Mouse (Mus musculus) spleen, adult 2 months (tissue): ENCODE measurements around the gene Glrx5. TPM values are rescaled to one million over a fixed set of nuclear protein-coding genes. Genes with fewer than 3 reads are reported as not detected.

Experiments used
- DNase-seq, 2 experiments: peaks; one replicate each; pipeline versions ENCODE4 v3.0.0 to v3.0.0-alpha.2; 2012 to 2021; ENCODE audit warnings: low spot score in 2 of 2, low read depth in 1 of 2
- H3K27ac ChIP-seq: fragments of 200-500 bp; 2 replicates; pipeline ENCODE4 v1.5.1; 2012; ENCODE audit warnings: low read length, inconsistent platforms; ENCODE audit not compliant: insufficient read depth
- H3K27me3 ChIP-seq: fragments of 200-500 bp; 2 replicates; pipeline ENCODE4 v1.6.1; 2012; ENCODE audit warnings: mild to moderate bottlenecking, moderate library complexity, low read length, inconsistent platforms; ENCODE audit not compliant: control insufficient read depth, insufficient read depth
- H3K36me3 ChIP-seq: fragments of 200-500 bp; 2 replicates; pipeline ENCODE4 v1.6.1; 2012; ENCODE audit warnings: mild to moderate bottlenecking, low read length, inconsistent platforms; ENCODE audit not compliant: control insufficient read depth, insufficient read depth
- H3K4me1 ChIP-seq: fragments of 200-500 bp; 2 replicates; pipeline ENCODE4 v1.6.1; 2011; ENCODE audit warnings: inconsistent platforms; ENCODE audit not compliant: control insufficient read depth, insufficient read depth, insufficient read length
- H3K4me3 ChIP-seq: fragments of 200-500 bp; 2 replicates; pipeline ENCODE4 v1.5.1; 2011; ENCODE audit warnings: mild to moderate bottlenecking, inconsistent platforms; ENCODE audit not compliant: insufficient read depth, insufficient read length; ENCODE audit errors: extremely low read depth
- CTCF ChIP-seq: fragments of 200-500 bp; IDR thresholded peaks from 2 replicates; pipeline ENCODE4 v1.5.1; 2011; ENCODE audit warnings: mild to moderate bottlenecking, inconsistent platforms; ENCODE audit not compliant: insufficient read depth, insufficient read length, insufficient replicate concordance; ENCODE audit errors: extremely low read depth
- POLR2A ChIP-seq: fragments of 200-500 bp; IDR thresholded peaks from 2 replicates; pipeline ENCODE4 v1.6.1; 2011; ENCODE audit warnings: low read depth, low read length, inconsistent platforms
- WGBS: fragments of 180-500 bp; shearing (Covaris S2); methylation state at CpG from one replicate; pipeline ENCODE4 v1.1.7; 2018; 5-methylcytosine and 5-hydroxymethylcytosine counted together
- polyA plus RNA-seq: library from polyadenylated mRNA; depleted of rRNA; stranded (reverse); fragments of >200 nt; gene quantifications from 2 replicates; pipeline ENCODE4 v1.2.3, GENCODE M21; 2012

Gene Glrx5
- polyA plus RNA-seq, 1 experiment = 102 TPM

DNA sequence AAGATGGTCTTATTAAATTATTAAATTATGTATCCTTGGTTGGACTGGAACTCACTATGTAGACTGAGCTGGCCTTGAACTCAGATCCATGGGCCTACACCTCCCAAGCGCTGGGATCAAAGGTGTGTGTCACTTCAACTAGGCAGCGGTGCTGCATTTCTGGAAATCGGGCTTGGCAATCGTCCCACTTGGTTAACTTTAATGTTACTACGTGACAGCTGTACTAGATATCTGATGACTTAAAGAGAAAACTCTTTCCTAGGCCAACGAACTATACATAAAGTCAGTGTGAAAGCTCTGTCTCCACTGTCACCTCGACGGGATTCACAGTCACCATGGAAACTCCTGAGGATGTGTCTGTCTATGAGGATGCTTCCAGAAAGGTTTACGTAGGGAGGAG lies 2.6 kb upstream of the Glrx5 start:
- no peaks in the 10 kb centered on the region; the same call in 1 of the 2 replicates for H3K4me1 ChIP-seq
- no peaks in the 10 kb centered on the region for H3K27me3 ChIP-seq
- TF ChIP-seq CTCF = no peak
- TF ChIP-seq POLR2A = no peak
- H3K36me3 ChIP-seq = peaks cover 2% of the 10 kb centered on the region; the same call in 1 of the 2 replicates
- no peak overlapping the region for H3K4me3 ChIP-seq
- no peak overlapping the region for H3K27ac ChIP-seq
- no peak for DNase-seq
- 89% methylated on average over 9 of the region's 9 CpGs for WGBS

DNA sequence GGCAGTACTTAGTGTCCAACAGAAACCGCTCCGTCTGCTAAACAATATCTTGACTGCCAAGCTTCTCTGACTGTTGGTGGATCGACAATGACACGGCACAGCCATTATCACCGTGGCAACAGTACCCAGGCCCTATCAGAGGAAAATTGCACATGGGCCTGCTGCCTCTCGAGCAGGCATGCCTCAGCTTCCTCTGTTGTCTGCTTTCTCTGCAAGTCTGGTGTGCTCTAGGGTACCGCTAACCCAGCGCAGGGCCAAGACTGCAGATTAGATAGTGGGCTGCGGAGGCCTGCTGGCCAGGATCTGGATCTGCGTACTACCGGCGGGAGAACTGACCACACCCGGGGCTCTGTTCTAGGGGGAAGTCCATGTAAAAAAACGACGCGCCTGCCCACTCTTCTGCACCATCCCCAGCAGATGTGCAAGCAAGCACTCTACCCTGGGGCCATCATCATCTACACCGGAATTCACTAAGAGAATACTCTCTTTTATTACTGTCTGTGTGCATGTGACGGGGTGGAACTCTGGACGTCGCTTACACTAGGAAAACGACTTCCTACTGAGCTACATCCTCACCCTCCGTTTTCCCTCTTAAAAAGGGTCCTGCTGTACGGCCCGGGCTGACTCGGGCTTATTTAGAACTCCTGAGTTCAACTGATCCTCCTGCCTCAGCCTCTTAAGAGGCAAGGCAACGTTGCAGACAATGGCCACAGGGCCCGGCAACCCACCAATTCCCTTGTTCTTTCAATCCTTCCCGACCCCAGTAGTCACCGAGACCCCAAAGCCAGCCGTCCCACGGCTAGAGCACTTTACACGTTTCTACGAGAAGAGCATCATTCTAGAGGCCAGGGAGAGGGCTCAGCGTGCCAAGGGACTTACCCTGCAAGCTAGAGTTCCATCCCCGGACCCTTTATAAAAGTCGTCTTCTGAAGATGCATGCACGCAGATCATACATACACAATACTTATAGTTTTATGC lies 1.1 kb upstream of the Glrx5 start:
- Histone ChIP-seq H3K27me3 (no peaks in the 10 kb centered on the region), H3K4me1 (no peaks in the 10 kb centered on the region; the same call in 1 of the 2 replicates), H3K4me3 (peak overlapping the region; percentile 85), H3K36me3 (peaks cover 2% of the 10 kb centered on the region; the same call in 1 of the 2 replicates), H3K27ac (peak overlapping the region; percentile 62)
- 4% methylated on average over 37 of the region's 37 CpGs for WGBS
- TF ChIP-seq POLR2A (no peak), CTCF (no peak)
- no peak for DNase-seq

DNA sequence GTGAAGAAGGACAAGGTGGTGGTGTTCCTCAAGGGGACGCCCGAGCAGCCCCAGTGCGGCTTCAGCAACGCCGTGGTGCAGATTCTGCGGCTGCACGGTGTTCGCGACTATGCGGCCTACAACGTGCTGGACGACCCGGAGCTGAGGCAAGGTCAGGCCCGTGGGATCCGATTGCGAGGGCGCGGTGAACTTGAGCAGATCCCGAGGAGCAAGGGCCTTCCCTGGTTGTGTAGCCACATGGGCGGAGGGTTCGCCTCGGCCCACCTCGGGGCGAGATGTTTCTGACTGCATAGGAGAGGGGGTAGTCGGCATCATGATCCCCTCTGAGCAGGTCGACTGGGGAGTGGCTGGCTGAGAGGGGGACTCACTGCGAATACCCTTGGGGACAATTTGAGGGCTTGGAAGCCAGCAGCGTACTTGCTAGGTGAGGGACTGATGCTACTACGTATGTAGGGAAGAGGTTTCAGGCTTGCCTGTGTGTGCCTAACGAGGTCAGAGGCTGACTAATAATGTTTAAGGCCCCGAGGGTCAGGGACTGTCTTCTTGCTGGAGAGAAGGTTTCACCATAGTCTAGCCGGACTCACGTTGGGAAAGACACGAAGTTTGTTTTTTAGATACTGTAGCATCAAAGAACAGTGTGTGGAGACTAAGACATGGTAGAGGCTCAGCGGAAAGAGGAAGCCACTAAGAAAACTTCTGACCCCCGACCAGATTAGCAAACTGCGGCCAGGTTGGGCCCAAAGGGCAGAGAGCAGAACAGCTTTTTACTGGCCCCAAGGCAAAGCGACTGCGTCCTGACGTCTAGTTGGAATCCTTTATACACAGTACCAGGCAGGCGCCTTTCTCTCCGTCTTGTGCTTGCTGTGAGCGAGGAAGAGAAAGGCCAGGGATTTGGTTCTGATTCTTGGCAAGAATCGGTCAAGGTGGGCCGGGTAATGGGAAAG lies 616 bp downstream of the Glrx5 start:
- no peak for DNase-seq
- TF ChIP-seq POLR2A = no peak
- TF ChIP-seq CTCF = no peak
- WGBS = 3% methylated on average over 45 of the region's 45 CpGs
- H3K27me3 ChIP-seq = no peaks in the 10 kb centered on the region
- peak overlapping the region; percentile 70 for H3K4me3 ChIP-seq
- no peaks in the 10 kb centered on the region; the same call in 1 of the 2 replicates for H3K4me1 ChIP-seq
- H3K36me3 ChIP-seq = peaks cover 2% of the 10 kb centered on the region; the same call in 1 of the 2 replicates
- peak overlapping the region; percentile 43 for H3K27ac ChIP-seq

DNA sequence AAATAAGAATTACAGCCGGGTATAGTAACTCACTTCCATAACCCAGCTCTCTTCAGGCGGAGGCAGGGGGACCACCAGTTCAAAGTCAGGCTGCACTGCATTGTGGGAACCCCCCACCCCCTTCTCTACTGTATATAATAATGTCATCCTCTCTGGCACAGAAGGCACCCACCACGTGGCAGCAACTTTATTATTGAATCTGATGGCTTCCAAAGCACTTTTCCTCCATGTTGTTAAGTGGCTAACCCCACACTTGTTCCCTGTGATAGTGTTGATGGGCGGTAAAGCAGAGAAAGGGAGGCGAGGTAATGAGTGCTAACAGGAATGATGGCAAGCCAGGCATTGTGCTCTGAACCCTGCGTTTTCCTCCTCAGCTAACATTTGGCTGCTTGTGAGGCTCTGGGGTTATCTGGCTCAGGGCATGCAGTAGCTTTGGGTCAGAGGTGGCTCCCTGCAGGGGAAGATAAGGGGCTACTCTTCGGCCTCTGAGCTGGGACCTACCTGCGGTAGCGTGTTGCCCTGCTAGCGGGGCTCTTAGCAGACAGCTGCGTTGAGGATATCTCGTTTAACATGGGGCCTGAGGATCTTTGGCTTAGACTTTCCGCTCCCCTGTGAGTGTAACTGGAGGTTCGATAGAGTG lies 1.8 kb downstream of the Glrx5 start:
- H3K4me3 ChIP-seq = no peak overlapping the region
- no peak for DNase-seq
- H3K27me3 ChIP-seq = no peaks in the 10 kb centered on the region
- no peaks in the 10 kb centered on the region; the same call in 1 of the 2 replicates for H3K4me1 ChIP-seq
- TF ChIP-seq CTCF = no peak
- no peak for TF ChIP-seq POLR2A
- no peak overlapping the region; the same call in 1 of the 2 replicates for H3K27ac ChIP-seq
- WGBS = 74% methylated on average over 14 of the region's 14 CpGs
- H3K36me3 ChIP-seq = peaks cover 2% of the 10 kb centered on the region; the same call in 1 of the 2 replicates

DNA sequence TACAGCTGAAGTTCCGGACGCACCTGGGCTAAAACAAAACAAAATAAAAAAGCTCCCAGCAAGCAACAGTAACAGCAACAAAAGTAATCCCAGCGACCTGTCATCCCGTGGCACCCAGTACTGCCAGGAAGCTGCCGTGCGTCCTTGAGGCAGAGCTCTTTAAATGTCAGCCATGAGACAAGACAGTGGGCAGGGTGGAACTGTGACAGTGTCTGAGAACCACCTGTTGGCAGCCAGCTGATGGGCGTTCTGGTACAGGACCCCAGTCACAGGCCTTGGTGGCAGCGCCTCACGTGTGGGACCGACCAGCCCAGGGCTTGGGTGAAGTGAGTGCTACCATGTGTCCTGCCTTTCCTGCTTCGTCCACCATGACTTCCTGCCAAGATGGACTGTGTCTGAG lies 5.7 kb downstream of the Glrx5 start:
- WGBS = 84% methylated on average over 11 of the region's 11 CpGs
- Histone ChIP-seq H3K4me1 (no peaks in the 10 kb centered on the region; the same call in 1 of the 2 replicates), H3K27me3 (no peaks in the 10 kb centered on the region), H3K36me3 (peaks cover 12% of the 10 kb centered on the region), H3K4me3 (no peak overlapping the region), H3K27ac (peak overlapping the region; percentile 1; the same call in 1 of the 2 replicates)
- TF ChIP-seq CTCF = no peak
- TF ChIP-seq POLR2A = no peak
- DNase-seq = no peak

DNA sequence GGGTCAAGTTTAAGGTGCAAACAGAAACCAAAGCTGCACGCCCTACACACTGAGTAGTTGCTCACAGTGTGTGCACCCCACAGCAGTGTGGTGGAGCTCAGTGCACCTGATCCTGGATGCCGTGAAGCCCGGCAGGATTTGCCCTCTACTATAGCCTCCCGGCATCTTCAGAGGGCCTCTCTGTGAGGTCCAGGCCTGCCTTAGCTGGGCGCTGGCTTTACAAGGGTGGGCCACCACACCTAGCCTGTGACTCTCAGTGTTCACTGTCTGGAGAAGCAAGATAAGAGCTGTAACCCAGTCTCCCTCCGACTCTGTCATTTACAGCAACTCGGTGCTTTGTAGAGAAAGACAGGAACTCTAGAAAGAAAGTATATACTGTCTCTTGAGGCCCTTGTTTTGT lies 6.4 kb downstream of the Glrx5 start:
- TF ChIP-seq CTCF (no peak), POLR2A (no peak)
- Histone ChIP-seq H3K4me3 (no peak overlapping the region), H3K36me3 (peaks cover 12% of the 10 kb centered on the region), H3K4me1 (no peaks in the 10 kb centered on the region; the same call in 1 of the 2 replicates), H3K27ac (peak overlapping the region; percentile 1; the same call in 1 of the 2 replicates), H3K27me3 (no peaks in the 10 kb centered on the region)
- 83% methylated on average over 7 of the region's 7 CpGs for WGBS
- DNase-seq = no peak
